Mouse (Mus musculus) kidney, postnatal 10 days (tissue): Measurements from ENCODE around the gene Pgf.
"Not testable (repeated sequence)": the region's sequence is repeated elsewhere in the genome, so short reads cannot be mapped to it uniquely, and the experiment has no call there.

Source experiments
- DNase-seq: peaks from one replicate; pipeline ENCODE4 v3.0.0; 2021; ENCODE audit warnings: mixed read lengths

The Pgf gene

GRCm38 (mm10) chr12:85153011-85153410 is 24.6 kb downstream of the Pgf start:
- DNase-seq, result no peak

GRCm38 (mm10) chr12:85151002-85151774 is 26.4 kb downstream of the Pgf start, which contains the start of gene Rps6kl1:
Rps6kl1 (minus strand) TSS chr12:85151264.
- peak; percentile 66 for DNase-seq

- DNase-seq, result peak; percentile 21
These were observed 27.1 kb downstream of the Pgf start for GRCm38 (mm10) chr12:85150321-85151001.

GRCm38 (mm10) chr12:85146881-85147280 is 30.7 kb downstream of the Pgf start:
- no peak for DNase-seq

- peak; percentile 61 for DNase-seq
These were observed 31.2 kb downstream of the Pgf start for GRCm38 (mm10) chr12:85146355-85146754.

- peak; percentile 75 for DNase-seq
These were observed 32.0 kb downstream of the Pgf start for GRCm38 (mm10) chr12:85145630-85146029.

- no peak for DNase-seq
These were observed 32.8 kb downstream of the Pgf start for GRCm38 (mm10) chr12:85144821-85145220.

GRCm38 (mm10) chr12:85144276-85144675 is 33.3 kb downstream of the Pgf start:
- not testable (repeated sequence) for DNase-seq

- DNase-seq, result peak; percentile 92
These were observed 34.8 kb downstream of the Pgf start for GRCm38 (mm10) chr12:85142803-85143202.

- no peak for DNase-seq
These were observed 36.5 kb downstream of the Pgf start for GRCm38 (mm10) chr12:85141096-85141495.

GRCm38 (mm10) chr12:85140036-85140701 is 37.4 kb downstream of the Pgf start:
- no peak for DNase-seq

- DNase-seq, result no peak
These were observed 41.0 kb downstream of the Pgf start for GRCm38 (mm10) chr12:85136627-85137026.

GRCm38 (mm10) chr12:85135513-85136470 is 41.8 kb downstream of the Pgf start:
- no peak for DNase-seq

GRCm38 (mm10) chr12:85134043-85134794 is 43.4 kb downstream of the Pgf start:
- no peak for DNase-seq

GRCm38 (mm10) chr12:85131361-85131760 is 46.2 kb downstream of the Pgf start:
- DNase-seq, result no peak

GRCm38 (mm10) chr12:85129426-85129978 is 48.1 kb downstream of the Pgf start:
- DNase-seq, result no peak

- peak; percentile 62 for DNase-seq
These were observed 50.5 kb downstream of the Pgf start for GRCm38 (mm10) chr12:85126986-85127603.

- no peak for DNase-seq
These were observed 52.8 kb downstream of the Pgf start for GRCm38 (mm10) chr12:85124751-85125150.

- no peak for DNase-seq
These were observed 53.9 kb downstream of the Pgf start for GRCm38 (mm10) chr12:85123645-85124044.

GRCm38 (mm10) chr12:85123108-85123530 is 54.5 kb downstream of the Pgf start:
- no peak for DNase-seq
